Mouse (Mus musculus) embryonic facial prominence, embryonic 14.5 days (tissue): ENCODE results near the gene Idua. TPM values are rescaled to one million over a fixed set of nuclear protein-coding genes. Genes with fewer than 3 reads are reported as not detected.
"Not testable (repeated sequence)": the region's sequence is repeated elsewhere in the genome, so short reads cannot be mapped to it uniquely, and the experiment has no call there.

Experiments used
- ATAC-seq: fragments of 200-750 bp; cut with Nextera tagmentation; 2 replicates; pipeline ENCODE4 v1.8.0; 2017; ENCODE audit warnings: low read depth, moderate number of reproducible peaks, moderate TSS enrichment
- DNase-seq: peaks from one replicate; pipeline ENCODE4 v3.0.0-alpha.2; 2015; ENCODE audit warnings: low spot score
- H3K27ac ChIP-seq: fragments of 300-500 bp; sonication (generic); replicated peaks from 2 replicates; pipeline ENCODE4 v1.5.1; 2014; ENCODE audit warnings: low read depth, mild to moderate bottlenecking, low read length, moderate library complexity
- H3K27me3 ChIP-seq: fragments of 300-500 bp; sonication (generic); replicated peaks from 2 replicates; pipeline ENCODE4 v1.6.1; 2014; ENCODE audit warnings: low read length; ENCODE audit not compliant: control insufficient read depth, insufficient read depth
- H3K36me3 ChIP-seq: fragments of 300-500 bp; sonication (generic); 2 replicates; pipeline ENCODE4 v1.6.1; 2014; ENCODE audit warnings: low read length, mixed read lengths; ENCODE audit not compliant: control insufficient read depth, insufficient read depth
- H3K4me1 ChIP-seq: fragments of 300-500 bp; sonication (generic); 2 replicates; pipeline ENCODE4 v1.6.1; 2014; ENCODE audit warnings: antibody characterized with exemption, low read length; ENCODE audit not compliant: control insufficient read depth, insufficient read depth
- H3K4me2 ChIP-seq: fragments of 300-500 bp; sonication (generic); 2 replicates; pipeline ENCODE4 v1.6.1; 2014; ENCODE audit warnings: low read depth, mild to moderate bottlenecking, low read length, moderate library complexity, mixed read lengths
- H3K4me3 ChIP-seq: fragments of 300-500 bp; sonication (generic); 2 replicates; pipeline ENCODE4 v1.5.1; 2014; ENCODE audit warnings: low read depth, mild to moderate bottlenecking, low read length
- H3K9ac ChIP-seq: fragments of 300-500 bp; sonication (generic); 2 replicates; pipeline ENCODE4 v1.6.1; 2014; ENCODE audit warnings: low read depth, mild to moderate bottlenecking, low read length, moderate library complexity, mixed read lengths
- H3K9me3 ChIP-seq: fragments of 300-500 bp; sonication (generic); 2 replicates; pipeline ENCODE4 v1.6.1; 2016; ENCODE audit warnings: low read length; ENCODE audit not compliant: control insufficient read depth
- WGBS: fragments of 180-500 bp; shearing (Covaris S2); extraction: QIAGEN DNeasy Blood & Tissue Kit; methylation state at CpG from one replicate; pipeline ENCODE4 v1.1.7; 2014; 5-methylcytosine and 5-hydroxymethylcytosine counted together
- polyA plus RNA-seq: library from polyadenylated mRNA; unstranded; fragments of >200 nt; fragmentation: Nextera tagmentation; extraction: Ambion mirVana; gene quantifications from 2 replicates; pipeline ENCODE4 v1.2.1, GENCODE M21; 2014

Gene Idua
- polyA plus RNA-seq, 1 experiment from 2014 or later, result 13.6 TPM

- 87% methylated on average over 2 of the region's 3 CpGs for WGBS
- H3K4me1 ChIP-seq, H3K27ac ChIP-seq, DNase-seq, H3K9ac ChIP-seq, H3K4me3 ChIP-seq, H3K27me3 ChIP-seq, H3K4me2 ChIP-seq, ATAC-seq, H3K36me3 ChIP-seq, H3K9me3 ChIP-seq: not testable (repeated sequence)
Measured at GRCm38 (mm10) chr5:108634088-108634487, 26.0 kb upstream of the Idua start.

- WGBS, result 68% methylated on average over 4 of the region's 4 CpGs
- Histone ChIP-seq H3K4me2 (no peak overlapping the region), H3K27me3 (no peaks in the 10 kb centered on the region), H3K9me3 (no peaks in the 10 kb centered on the region), H3K9ac (no peak overlapping the region), H3K4me1 (no peaks in the 10 kb centered on the region), H3K36me3 (0 out of 2 replicates have a peak, but pooled peaks cover 23% of the 10 kb centered on the region), H3K4me3 (no peak overlapping the region), H3K27ac (no peak overlapping the region)
- DNase-seq (no peak), ATAC-seq (no peak)
Measured at GRCm38 (mm10) chr5:108636172-108636571, 24.0 kb upstream of the Idua start.

GRCm38 (mm10) chr5:108643674-108644073, 16.5 kb upstream of the Idua start:
- H3K9me3 ChIP-seq, result no peaks in the 10 kb centered on the region
- 81% methylated on average over 2 of the region's 2 CpGs for WGBS
- no peaks in the 10 kb centered on the region for H3K4me1 ChIP-seq
- no peaks in the 10 kb centered on the region for H3K27me3 ChIP-seq
- no peak overlapping the region for H3K4me2 ChIP-seq
- H3K4me3 ChIP-seq, result no peak overlapping the region
- ATAC-seq (no peak), DNase-seq (no peak)
- no peak overlapping the region for H3K9ac ChIP-seq
- H3K27ac ChIP-seq, result no peak overlapping the region
- peaks cover 71% of the 10 kb centered on the region for H3K36me3 ChIP-seq

- WGBS, result 91% methylated on average over 9 of the region's 9 CpGs
- H3K9me3 ChIP-seq, result no peaks in the 10 kb centered on the region
- no peak overlapping the region for H3K4me2 ChIP-seq
- H3K4me1 ChIP-seq, result no peaks in the 10 kb centered on the region
- no peak overlapping the region for H3K27ac ChIP-seq
- DNase-seq (no peak), ATAC-seq (no peak)
- H3K4me3 ChIP-seq, result no peak overlapping the region
- H3K36me3 ChIP-seq, result peaks cover 79% of the 10 kb centered on the region
- H3K9ac ChIP-seq, result no peak overlapping the region
- H3K27me3 ChIP-seq, result no peaks in the 10 kb centered on the region
Measured at GRCm38 (mm10) chr5:108645651-108646342, 14.3 kb upstream of the Idua start.

GRCm38 (mm10) chr5:108646343-108646660, 13.8 kb upstream of the Idua start:
- Histone ChIP-seq H3K27ac (no peak overlapping the region), H3K4me2 (no peak overlapping the region), H3K36me3 (peaks cover 74% of the 10 kb centered on the region), H3K4me3 (no peak overlapping the region), H3K9me3 (no peaks in the 10 kb centered on the region), H3K4me1 (no peaks in the 10 kb centered on the region), H3K9ac (no peak overlapping the region), H3K27me3 (no peaks in the 10 kb centered on the region)
- ATAC-seq, result no peak
- 84% methylated on average over 3 of the region's 3 CpGs for WGBS
- DNase-seq, result no peak

- H3K4me2 ChIP-seq, result no peak overlapping the region
- DNase-seq, result no peak
- H3K27me3 ChIP-seq, result no peaks in the 10 kb centered on the region
- peaks cover 77% of the 10 kb centered on the region for H3K36me3 ChIP-seq
- H3K4me1 ChIP-seq, result no peaks in the 10 kb centered on the region
- no peak overlapping the region for H3K9ac ChIP-seq
- WGBS, result 92% methylated on average over 2 of the region's 2 CpGs
- H3K27ac ChIP-seq, result no peak overlapping the region
- no peaks in the 10 kb centered on the region for H3K9me3 ChIP-seq
- no peak overlapping the region for H3K4me3 ChIP-seq
- ATAC-seq, result no peak
Measured at GRCm38 (mm10) chr5:108647311-108647710, 12.8 kb upstream of the Idua start.

GRCm38 (mm10) chr5:108647820-108648465, 12.2 kb upstream of the Idua start:
- no peak for ATAC-seq
- H3K9ac ChIP-seq, result no peak overlapping the region
- H3K9me3 ChIP-seq, result no peaks in the 10 kb centered on the region
- H3K27me3 ChIP-seq, result no peaks in the 10 kb centered on the region
- no peak for DNase-seq
- H3K27ac ChIP-seq, result no peak overlapping the region
- WGBS, result 83% methylated on average over 2 of the region's 2 CpGs
- H3K36me3 ChIP-seq, result peaks cover 82% of the 10 kb centered on the region
- no peaks in the 10 kb centered on the region for H3K4me1 ChIP-seq
- H3K4me3 ChIP-seq, result no peak overlapping the region
- no peak overlapping the region for H3K4me2 ChIP-seq

GRCm38 (mm10) chr5:108648937-108649576, 11.1 kb upstream of the Idua start:
- WGBS, result 88% methylated on average over 11 of the region's 11 CpGs
- H3K36me3 ChIP-seq, result peaks cover 82% of the 10 kb centered on the region
- DNase-seq, result no peak

More at GRCm38 (mm10) chr5:108648937-108649576, 11.1 kb upstream of the Idua start:
- ATAC-seq, result no peak
- Histone ChIP-seq H3K27ac (no peak overlapping the region), H3K9ac (no peak overlapping the region), H3K4me2 (no peak overlapping the region), H3K27me3 (no peaks in the 10 kb centered on the region), H3K4me1 (no peaks in the 10 kb centered on the region), H3K4me3 (no peak overlapping the region), H3K9me3 (no peaks in the 10 kb centered on the region)
